Mouse (Mus musculus): ENCODE measurements around the gene Ttll10.

The Ttll10 gene

GRCm38 (mm10) chr4:156059261-156059660, at the start of gene Ttll10:
Ttll10 (minus strand) TSS chr4:156059414.
- no peak for DNase-seq (ENCODE audit: low spot score)

- no peak for DNase-seq (ENCODE audit: low spot score)
Measured at GRCm38 (mm10) chr4:156103342-156103741, 44.1 kb upstream of the Ttll10 start.

GRCm38 (mm10) chr4:156101481-156101903, 42.3 kb upstream of the Ttll10 start:
- DNase-seq (ENCODE audit: low spot score) = no peak

GRCm38 (mm10) chr4:156100501-156100900, 41.3 kb upstream of the Ttll10 start:
- DNase-seq (ENCODE audit: low spot score) = no peak

- DNase-seq (ENCODE audit: low spot score) = no peak
Measured at GRCm38 (mm10) chr4:156099427-156099826, 40.2 kb upstream of the Ttll10 start.

GRCm38 (mm10) chr4:156097770-156098366, 38.7 kb upstream of the Ttll10 start:
- no peak for DNase-seq (ENCODE audit: low spot score)

- DNase-seq (ENCODE audit: low spot score) = no peak
Measured at GRCm38 (mm10) chr4:156096191-156096590, 37.0 kb upstream of the Ttll10 start.

- no peak for DNase-seq (ENCODE audit: low spot score)
Measured at GRCm38 (mm10) chr4:156093758-156094157, 34.5 kb upstream of the Ttll10 start.

- no peak for DNase-seq (ENCODE audit: low spot score)
Measured at GRCm38 (mm10) chr4:156092765-156093164, 33.6 kb upstream of the Ttll10 start.

GRCm38 (mm10) chr4:156091236-156091635, 32.0 kb upstream of the Ttll10 start:
- no peak for DNase-seq (ENCODE audit: low spot score)

GRCm38 (mm10) chr4:156087398-156088087, 28.3 kb upstream of the Ttll10 start:
- no peak for DNase-seq (ENCODE audit: low spot score)

- DNase-seq (ENCODE audit: low spot score) = no peak
Measured at GRCm38 (mm10) chr4:156085256-156085655, 26.0 kb upstream of the Ttll10 start.

- DNase-seq (ENCODE audit: low spot score) = peak; percentile 77
Measured at GRCm38 (mm10) chr4:156084096-156084879, 25.1 kb upstream of the Ttll10 start.

- peak; percentile 66 for DNase-seq (ENCODE audit: low spot score)
Measured at GRCm38 (mm10) chr4:156083348-156083747, 24.1 kb upstream of the Ttll10 start.

- DNase-seq (ENCODE audit: low spot score) = no peak
Measured at GRCm38 (mm10) chr4:156082621-156083234, 23.5 kb upstream of the Ttll10 start.

GRCm38 (mm10) chr4:156077499-156078301, 18.5 kb upstream of the Ttll10 start:
- DNase-seq (ENCODE audit: low spot score) = peak; percentile 49

GRCm38 (mm10) chr4:156076911-156077382, 17.7 kb upstream of the Ttll10 start:
- DNase-seq (ENCODE audit: low spot score) = no peak

- DNase-seq (ENCODE audit: low spot score) = no peak
Measured at GRCm38 (mm10) chr4:156070716-156071115, 11.5 kb upstream of the Ttll10 start.

- DNase-seq (ENCODE audit: low spot score) = no peak
Measured at GRCm38 (mm10) chr4:156070276-156070675, 11.1 kb upstream of the Ttll10 start.

GRCm38 (mm10) chr4:156069701-156070100, 10.5 kb upstream of the Ttll10 start:
- DNase-seq (ENCODE audit: low spot score) = no peak

GRCm38 (mm10) chr4:156067256-156067949, 8.2 kb upstream of the Ttll10 start:
- DNase-seq (ENCODE audit: low spot score) = no peak
